Mouse (Mus musculus): ENCODE results near the gene Zfp445.

DNA sequence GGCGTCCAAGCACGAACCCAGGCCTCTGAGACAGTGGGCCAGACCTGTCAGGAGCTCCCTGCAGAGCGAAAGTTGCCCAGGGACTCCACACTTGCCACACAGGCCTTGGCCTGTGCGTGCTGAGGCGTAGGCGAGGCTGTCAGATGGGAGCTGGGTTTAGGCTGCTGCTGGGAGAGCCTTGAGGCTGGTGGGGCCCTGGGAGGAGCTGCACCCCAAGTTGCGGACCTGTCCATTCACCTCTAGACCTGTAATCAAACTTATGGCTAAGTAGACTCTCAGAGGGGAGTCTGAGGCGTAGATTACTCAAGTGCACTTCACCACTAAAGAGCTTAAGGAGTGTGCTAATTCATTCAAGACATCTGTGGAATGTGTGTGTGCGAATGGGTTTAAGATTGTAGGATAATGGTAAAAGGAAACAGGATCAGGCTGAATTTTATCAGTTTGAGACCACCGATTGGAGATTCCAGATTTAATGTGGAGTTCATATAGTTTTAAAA, 59.9 kb downstream of the Zfp445 start:
- TF ChIP-seq CTCF (IDR thresholded peaks at IDR 0.05; ENCODE audit: extremely low read depth, insufficient read depth, low read length) (no peak), POLR2A (IDR thresholded peaks at IDR 0.05; ENCODE audit: extremely low read depth, insufficient read depth, low read length) (no peak)

Data from cortical plate, adult 2 months (tissue).